Mouse (Mus musculus): ENCODE data around the gene Tex19.2. TPM values are rescaled to one million over a fixed set of nuclear protein-coding genes. Genes with fewer than 3 reads are reported as not detected.

Tex19.2 gene
- total and polyA plus RNA-seq, 3 experiments, result 0.64 to 2.4 (median 1.4) TPM

DNA sequence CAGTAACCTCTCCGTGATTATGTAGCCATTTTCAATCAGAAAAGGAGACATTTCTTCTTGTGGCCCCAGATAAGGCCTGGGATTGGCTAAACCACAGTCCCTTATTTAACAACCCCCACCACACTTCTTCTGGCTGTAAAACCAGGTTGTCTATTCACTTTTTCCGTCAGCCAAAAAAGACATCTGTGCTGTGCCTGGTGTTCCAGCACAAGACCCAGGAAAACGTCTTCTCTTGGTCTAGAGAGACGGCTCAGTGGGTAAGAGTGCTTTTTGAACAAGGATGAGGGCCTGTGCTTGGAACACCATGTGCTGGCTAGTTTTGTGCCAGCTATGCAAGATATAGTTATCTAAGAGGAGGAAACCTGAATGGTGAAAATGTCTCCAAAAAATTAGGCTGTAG is 5.0 kb upstream of the Tex19.2 start:
- peak; percentile 20 for DNase-seq (ENCODE audit: extremely low read depth)
- no peak overlapping the region for H3K9ac ChIP-seq (ENCODE audit: insufficient read depth, low read depth)
- H3K27me3 ChIP-seq (replicated peaks), result no peaks in the 10 kb centered on the region
- peaks cover 8% of the 10 kb centered on the region for H3K9me3 ChIP-seq (replicated peaks; ENCODE audit: low read length)
- in situ Hi-C loops (cut with MboI; ENCODE audit: low pct_ligation_motif_present, low pct_unique_long_range_greater_than_20kb, low sequenced_read_pairs) (loop anchor here (5.0 kb wide), 1 partner anchor 41 kb away; the partner anchor contains the start of gene Sectm1a), dilution Hi-C loops (cut with MboI; ENCODE audit: extremely low pct_ligation_motif_present, extremely low pct_unique_long_range_greater_than_20kb, low sequenced_read_pairs) (no loop called here)
- no peak overlapping the region for H3K4me3 ChIP-seq (replicated peaks in 1 of 3; ENCODE audit: low read depth in 2 of 3, low read length in 2 of 3, poor library complexity in 1 of 3)
- TF ChIP-seq ETS1 (conservative IDR thresholded peaks at IDR 0.05; ENCODE audit: low read depth, low read length), result peak; percentile 22; the same call in 1 of the 2 replicates
- no peak for TF ChIP-seq KAT2A (IDR thresholded peaks at IDR 0.05; ENCODE audit: insufficient replicate concordance, low read length)
- peak; percentile 33; the same call in 1 of the 2 replicates for TF ChIP-seq EP300 (IDR thresholded peaks at IDR 0.05; ENCODE audit: low read length)
- TF ChIP-seq JUND (conservative IDR thresholded peaks at IDR 0.05; ENCODE audit: low read depth, low read length), result peak; percentile 30; the same call in 1 of the 2 replicates
- H3K79me2 ChIP-seq (replicated peaks; ENCODE audit: control insufficient read depth, extremely low read depth, insufficient read depth, poor library complexity, severe bottlenecking), result no peaks in the 10 kb centered on the region
- H3K27ac ChIP-seq (ENCODE audit: insufficient read depth, low read depth), result no peak overlapping the region
- no peak overlapping the region for H3K4me2 ChIP-seq (ENCODE audit: insufficient read depth, low read depth, poor library complexity, severe bottlenecking)
- no peaks in the 10 kb centered on the region for H3K36me3 ChIP-seq (replicated peaks in 1 of 2; ENCODE audit: control insufficient read depth in 1 of 2, insufficient read depth in 1 of 2, low read length in 1 of 2)
- peaks cover 0 to 9% of the 10 kb centered on the region in 2 experiments; a peak in 3 of 4 replicates for H3K4me1 ChIP-seq (ENCODE audit: control insufficient read depth in 1 of 2, insufficient read depth in 2 of 2)

DNA sequence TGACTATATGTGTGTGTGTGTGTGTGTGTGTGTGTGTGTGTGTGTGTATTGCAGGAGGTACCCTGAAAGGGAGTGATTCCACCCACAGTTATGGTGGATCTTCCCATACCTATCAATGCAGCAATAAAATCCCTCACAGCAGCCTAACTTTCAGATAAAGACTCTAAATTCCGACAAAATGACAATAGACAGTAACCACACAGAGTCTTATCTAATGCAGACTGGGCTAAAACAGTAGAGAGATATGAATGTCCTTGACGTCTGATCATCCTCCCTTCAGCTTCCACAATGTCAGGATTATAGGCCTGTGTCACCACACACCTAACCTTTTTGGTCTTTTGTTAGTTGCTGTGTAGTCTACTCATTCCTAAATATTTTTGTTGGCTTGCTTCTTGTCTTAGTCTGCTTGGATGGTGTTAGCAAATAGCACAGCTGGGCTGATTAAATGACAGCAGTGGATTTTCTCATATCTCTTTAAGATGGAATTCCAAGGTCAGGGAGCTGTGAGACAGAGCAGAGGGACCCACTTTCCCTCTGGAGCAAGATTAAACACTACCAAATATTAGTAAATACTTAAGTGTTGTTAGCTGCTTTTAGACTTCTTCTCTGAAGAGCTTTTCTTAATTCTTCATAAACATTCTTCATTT is 3.7 kb upstream of the Tex19.2 start:
- no peaks in the 10 kb centered on the region for H3K27me3 ChIP-seq (replicated peaks)
- H3K4me1 ChIP-seq (ENCODE audit: control insufficient read depth in 1 of 2, insufficient read depth in 2 of 2), result peaks cover 0 to 14% of the 10 kb centered on the region in 2 experiments; a peak in 3 of 4 replicates
- H3K79me2 ChIP-seq (replicated peaks; ENCODE audit: control insufficient read depth, extremely low read depth, insufficient read depth, poor library complexity, severe bottlenecking), result no peaks in the 10 kb centered on the region
- no peak overlapping the region for H3K4me3 ChIP-seq (replicated peaks in 1 of 3; ENCODE audit: low read depth in 2 of 3, low read length in 2 of 3, poor library complexity in 1 of 3)
- no peak for TF ChIP-seq POLR2AphosphoS2 (IDR thresholded peaks at IDR 0.05; ENCODE audit: low read depth, low read length)
- no peak for TF ChIP-seq ZNF384 (IDR thresholded peaks at IDR 0.05; ENCODE audit: low read depth, low read length)
- no peak for TF ChIP-seq TCF12 (IDR thresholded peaks at IDR 0.05; ENCODE audit: low read depth, low read length)
- no peak for TF ChIP-seq JUN (IDR thresholded peaks at IDR 0.05; ENCODE audit: insufficient read depth, low read depth, low read length)
- no peak for TF ChIP-seq PAX5 (IDR thresholded peaks at IDR 0.05; ENCODE audit: low read length)
- no peak for TF ChIP-seq ELF1 (IDR thresholded peaks at IDR 0.05; ENCODE audit: low read depth, low read length)
- TF ChIP-seq SMC3 (IDR thresholded peaks at IDR 0.05; ENCODE audit: low read depth, low read length), result no peak
- no peak for TF ChIP-seq NRF1 (IDR thresholded peaks at IDR 0.05; ENCODE audit: low read depth, low read length)
- H3K36me3 ChIP-seq (replicated peaks in 1 of 2; ENCODE audit: control insufficient read depth in 1 of 2, insufficient read depth in 1 of 2, low read length in 1 of 2), result no peaks in the 10 kb centered on the region
- no peak overlapping the region for H3K4me2 ChIP-seq (ENCODE audit: insufficient read depth, low read depth, poor library complexity, severe bottlenecking)
- H3K9me3 ChIP-seq (replicated peaks; ENCODE audit: low read length), result peaks cover 8% of the 10 kb centered on the region
- dilution Hi-C loops (cut with MboI; ENCODE audit: extremely low pct_ligation_motif_present, extremely low pct_unique_long_range_greater_than_20kb, low sequenced_read_pairs) (no loop called here), in situ Hi-C loops (cut with MboI; ENCODE audit: low pct_ligation_motif_present, low pct_unique_long_range_greater_than_20kb, low sequenced_read_pairs) (loop anchor here (5.0 kb wide), 1 partner anchor 40 kb away; the partner anchor contains the start of gene Sectm1a)
- no peak overlapping the region for H3K27ac ChIP-seq (ENCODE audit: insufficient read depth, low read depth)
- no peak overlapping the region for H3K9ac ChIP-seq (ENCODE audit: insufficient read depth, low read depth)
- DNase-seq (ENCODE audit: extremely low read depth), result no peak

DNA sequence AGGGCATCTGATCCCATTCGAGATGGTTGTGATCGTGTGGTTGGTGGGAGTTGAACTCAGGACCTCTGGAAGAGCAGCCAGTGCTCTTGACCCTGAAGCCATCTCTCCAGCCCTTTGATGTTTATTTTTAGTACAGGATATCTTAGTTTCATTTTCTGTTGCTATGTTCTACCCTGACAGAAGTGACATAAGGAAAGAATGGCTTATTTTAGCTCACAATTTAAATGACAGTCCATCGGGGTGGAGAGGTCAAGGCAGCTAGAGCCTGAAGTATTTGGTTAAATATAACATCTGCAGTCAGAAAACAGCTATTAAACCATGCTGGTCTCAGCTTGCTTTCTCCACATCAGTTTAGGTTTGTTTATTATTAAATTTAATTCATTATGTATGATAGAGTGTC is 2.7 kb upstream of the Tex19.2 start:
- Histone ChIP-seq H3K9ac (ENCODE audit: insufficient read depth, low read depth) (no peak overlapping the region), H3K79me2 (replicated peaks; ENCODE audit: control insufficient read depth, extremely low read depth, insufficient read depth, poor library complexity, severe bottlenecking) (no peaks in the 10 kb centered on the region), H3K27me3 (replicated peaks) (no peaks in the 10 kb centered on the region), H3K9me3 (replicated peaks; ENCODE audit: low read length) (peaks cover 8% of the 10 kb centered on the region), H3K4me1 (ENCODE audit: control insufficient read depth in 1 of 2, insufficient read depth in 2 of 2) (peaks cover 0 to 14% of the 10 kb centered on the region in 2 experiments; a peak in 3 of 4 replicates), H3K4me2 (ENCODE audit: insufficient read depth, low read depth, poor library complexity, severe bottlenecking) (no peak overlapping the region), H3K4me3 (replicated peaks in 1 of 3; ENCODE audit: low read depth in 2 of 3, low read length in 2 of 3, poor library complexity in 1 of 3) (no peak overlapping the region), H3K27ac (ENCODE audit: insufficient read depth, low read depth) (no peak overlapping the region), H3K36me3 (replicated peaks in 1 of 2; ENCODE audit: control insufficient read depth in 1 of 2, insufficient read depth in 1 of 2, low read length in 1 of 2) (no peaks in the 10 kb centered on the region)
- dilution Hi-C loops (cut with MboI; ENCODE audit: extremely low pct_ligation_motif_present, extremely low pct_unique_long_range_greater_than_20kb, low sequenced_read_pairs) (no loop called here), in situ Hi-C loops (cut with MboI; ENCODE audit: low pct_ligation_motif_present, low pct_unique_long_range_greater_than_20kb, low sequenced_read_pairs) (loop anchor here (5.0 kb wide), 1 partner anchor 39 kb away; the partner anchor contains the start of gene Sectm1a)
- no peak for DNase-seq (ENCODE audit: extremely low read depth)
- TF ChIP-seq CTCF (conservative IDR thresholded peaks at IDR 0.05 in 1 of 2, IDR thresholded peaks at IDR 0.05 in 1 of 2; ENCODE audit: low read depth in 2 of 2, low read length in 2 of 2), result no peak
- TF ChIP-seq MEF2A (IDR thresholded peaks at IDR 0.05; ENCODE audit: borderline replicate concordance, low read depth, low read length), result peak; percentile 81; the same call in 1 of the 2 replicates
- no peak for TF ChIP-seq RAD21 (IDR thresholded peaks at IDR 0.05; ENCODE audit: low read depth, low read length)
- no peak for TF ChIP-seq BHLHE40 (IDR thresholded peaks at IDR 0.05; ENCODE audit: low read depth, low read length)
- TF ChIP-seq ZNF384 (IDR thresholded peaks at IDR 0.05; ENCODE audit: low read depth, low read length), result no peak
- TF ChIP-seq IRF4 (IDR thresholded peaks at IDR 0.05; ENCODE audit: low read depth, low read length), result no peak

Data from CH12.LX (cell line).